Mouse (Mus musculus) spleen, postnatal 36 days (tissue): ENCODE data around the gene Ctnna2.

Experiments used
- DNase-seq, 2 experiments: peaks; one replicate each; pipeline ENCODE4 v3.0.0; 2022; ENCODE audit warnings: low spot score in 2 of 2, mixed read lengths in 1 of 2

Ctnna2 gene

GRCm38 (mm10) chr6:77582568-77582967 lies 396.9 kb downstream of the Ctnna2 start:
- no peak for DNase-seq

GRCm38 (mm10) chr6:77580926-77581325 lies 398.6 kb downstream of the Ctnna2 start:
- no peak for DNase-seq

- DNase-seq: no peak
Observed at GRCm38 (mm10) chr6:77578612-77579011, 400.9 kb downstream of the Ctnna2 start.

GRCm38 (mm10) chr6:77577585-77577984 lies 401.9 kb downstream of the Ctnna2 start:
- no peak for DNase-seq

- DNase-seq: no peak
Observed at GRCm38 (mm10) chr6:77572614-77573013, 406.9 kb downstream of the Ctnna2 start.

- no peak for DNase-seq
Observed at GRCm38 (mm10) chr6:77569851-77570250, 409.6 kb downstream of the Ctnna2 start.

- no peak for DNase-seq
Observed at GRCm38 (mm10) chr6:77556181-77556580, 423.3 kb downstream of the Ctnna2 start.

- DNase-seq: no peak
Observed at GRCm38 (mm10) chr6:77537055-77537807, 442.3 kb downstream of the Ctnna2 start.

GRCm38 (mm10) chr6:77527636-77528035 lies 451.9 kb downstream of the Ctnna2 start:
- DNase-seq: no peak

GRCm38 (mm10) chr6:77521836-77522235 lies 457.7 kb downstream of the Ctnna2 start:
- DNase-seq: no peak

GRCm38 (mm10) chr6:77516515-77516914 lies 463.0 kb downstream of the Ctnna2 start:
- DNase-seq: no peak

GRCm38 (mm10) chr6:77511805-77512204 lies 467.7 kb downstream of the Ctnna2 start:
- no peak for DNase-seq

- no peak for DNase-seq
Observed at GRCm38 (mm10) chr6:77491721-77492120, 487.8 kb downstream of the Ctnna2 start.

- no peak for DNase-seq
Observed at GRCm38 (mm10) chr6:77486658-77487057, 492.8 kb downstream of the Ctnna2 start.

- DNase-seq: no peak
Observed at GRCm38 (mm10) chr6:77482081-77482480, 497.4 kb downstream of the Ctnna2 start.

GRCm38 (mm10) chr6:77475354-77475753 lies 504.1 kb downstream of the Ctnna2 start:
- DNase-seq: no peak

GRCm38 (mm10) chr6:77473256-77473655 lies 506.2 kb downstream of the Ctnna2 start:
- no peak for DNase-seq

- DNase-seq: no peak
Observed at GRCm38 (mm10) chr6:77468058-77468457, 511.4 kb downstream of the Ctnna2 start.

GRCm38 (mm10) chr6:77462737-77463136 lies 516.8 kb downstream of the Ctnna2 start:
- no peak for DNase-seq

- DNase-seq: no peak
Observed at GRCm38 (mm10) chr6:77457919-77458318, 521.6 kb downstream of the Ctnna2 start.

- DNase-seq: no peak
Observed at GRCm38 (mm10) chr6:77446861-77447260, 532.6 kb downstream of the Ctnna2 start.

GRCm38 (mm10) chr6:77443906-77444305 lies 535.6 kb downstream of the Ctnna2 start:
- DNase-seq: no peak

GRCm38 (mm10) chr6:77441051-77441450 lies 538.4 kb downstream of the Ctnna2 start:
- DNase-seq: no peak

- DNase-seq: no peak
Observed at GRCm38 (mm10) chr6:77430381-77430780, 549.1 kb downstream of the Ctnna2 start.
